Mouse (Mus musculus) MEL (cell line): Measurements from ENCODE around the gene Sphk2. TPM values are rescaled to one million over a fixed set of nuclear protein-coding genes. Genes with fewer than 3 reads are reported as not detected.

Experiments used
- DNase-seq: peaks from one replicate; pipeline ENCODE4 v3.0.0; 2011; ENCODE audit warnings: low read depth, low spot score
- H3K27ac ChIP-seq: 2 replicates; pipeline ENCODE4 v1.5.1; 2012; ENCODE audit warnings: low read depth, mild to moderate bottlenecking, control low read depth, low read length, moderate library complexity; ENCODE audit not compliant: control insufficient read depth
- H3K27me3 ChIP-seq, 2 experiments: fragments of 150-350 bp in 1 of 2; sonication (generic) in 1 of 2; 2 replicates each; pipeline ENCODE4 v1.6.1; 2012; ENCODE audit warnings: low read length in 2 of 2, mild to moderate bottlenecking in 2 of 2, improper control_type of control experiment in 1 of 2, moderate library complexity in 1 of 2; ENCODE audit not compliant: insufficient read depth in 2 of 2, control insufficient read depth in 1 of 2
- H3K36me3 ChIP-seq, 2 experiments: 2 replicates each; pipeline ENCODE4 v1.6.1; 2012 to 2014; ENCODE audit warnings: low read length in 2 of 2, improper control_type of control experiment in 1 of 2, inconsistent platforms in 1 of 2, mild to moderate bottlenecking in 1 of 2; ENCODE audit not compliant: insufficient read depth in 2 of 2, control insufficient read depth in 1 of 2
- H3K4me1 ChIP-seq, 2 experiments: fragments of 150-350 bp in 1 of 2; sonication (generic) in 1 of 2; 2 replicates each; pipeline ENCODE4 v1.6.1; 2012; ENCODE audit warnings: low read length in 2 of 2, improper control_type of control experiment in 1 of 2, mild to moderate bottlenecking in 1 of 2; ENCODE audit not compliant: insufficient read depth in 2 of 2, control insufficient read depth in 1 of 2
- H3K4me3 ChIP-seq, 2 experiments: fragments of 150-350 bp in 1 of 2; sonication (generic) in 1 of 2; 2 replicates each; pipeline ENCODE4 v1.5.1; 2012; ENCODE audit warnings: low read depth in 2 of 2, low read length in 2 of 2, mild to moderate bottlenecking in 2 of 2, moderate library complexity in 2 of 2, control low read depth in 1 of 2, improper control_type of control experiment in 1 of 2; ENCODE audit not compliant: control insufficient read depth in 1 of 2, insufficient read depth in 1 of 2
- H3K79me2 ChIP-seq: 2 replicates; pipeline ENCODE4 v1.6.1; 2012; ENCODE audit warnings: mild to moderate bottlenecking, low read length, moderate library complexity; ENCODE audit not compliant: control insufficient read depth, poor library complexity, insufficient read depth
- H3K9ac ChIP-seq: 2 replicates; pipeline ENCODE4 v1.6.1; 2012; ENCODE audit warnings: low read depth, mild to moderate bottlenecking, control low read depth, low read length, moderate library complexity; ENCODE audit not compliant: control insufficient read depth, poor library complexity, severe bottlenecking
- H3K9me3 ChIP-seq: fragments of 150-350 bp; sonication (generic); replicated peaks from 2 replicates; pipeline ENCODE4 v1.6.1; 2012; ENCODE audit warnings: mild to moderate bottlenecking, low read length, improper control_type of control experiment, moderate library complexity; ENCODE audit not compliant: insufficient read depth
- BHLHE40 ChIP-seq: IDR thresholded peaks from 2 replicates; pipeline ENCODE4 v1.6.1; 2012; ENCODE audit warnings: low read depth, mild to moderate bottlenecking, inconsistent platforms, low read length, improper control_type of control experiment, borderline replicate concordance
- CHD1 ChIP-seq: IDR thresholded peaks from 2 replicates; pipeline ENCODE4 v1.6.1; 2012; ENCODE audit warnings: low read depth, mild to moderate bottlenecking, inconsistent platforms, low read length, improper control_type of control experiment
- CTCF ChIP-seq, 3 experiments: IDR thresholded peaks in 2 of 3; conservative IDR thresholded peaks in 1 of 3; 2 replicates each; pipeline ENCODE4 v1.5.1; 2011 to 2012; ENCODE audit warnings: low read length in 3 of 3, low read depth in 2 of 3, mild to moderate bottlenecking in 2 of 3, improper control_type of control experiment in 1 of 3, inconsistent platforms in 1 of 3, mixed read lengths in 1 of 3, moderate library complexity in 1 of 3; ENCODE audit not compliant: control insufficient read depth in 1 of 3, insufficient read depth in 1 of 3, poor library complexity in 1 of 3, severe bottlenecking in 1 of 3
- E2F4 ChIP-seq: IDR thresholded peaks from 2 replicates; pipeline ENCODE4 v1.6.1; 2011; ENCODE audit warnings: low read depth, low read length, improper control_type of control experiment, borderline replicate concordance
- ELF1 ChIP-seq: IDR thresholded peaks from 2 replicates; pipeline ENCODE4 v1.6.1; 2014; ENCODE audit warnings: low read depth, mild to moderate bottlenecking, inconsistent platforms, low read length, improper control_type of control experiment, moderate library complexity
- EP300 ChIP-seq, 2 experiments: IDR thresholded peaks; 2 replicates each; pipeline ENCODE4 v1.6.1; 2011; ENCODE audit warnings: improper control_type of control experiment in 2 of 2, low read length in 2 of 2, low read depth in 1 of 2, mild to moderate bottlenecking in 1 of 2
- JUND ChIP-seq: IDR thresholded peaks from 2 replicates; pipeline ENCODE4 v1.6.1; 2011; ENCODE audit warnings: low read depth, mild to moderate bottlenecking, improper control_type of control experiment, low read length
- MEF2A ChIP-seq: IDR thresholded peaks from 2 replicates; pipeline ENCODE4 v1.6.1; 2014; ENCODE audit warnings: low read depth, mild to moderate bottlenecking, inconsistent platforms, low read length, improper control_type of control experiment; ENCODE audit not compliant: poor library complexity, insufficient replicate concordance, severe bottlenecking; ENCODE audit errors: extremely low read depth
- MXI1 ChIP-seq: IDR thresholded peaks from 2 replicates; pipeline ENCODE4 v1.6.1; 2011; ENCODE audit warnings: mild to moderate bottlenecking, low read depth, low read length, improper control_type of control experiment
- MYB ChIP-seq: IDR thresholded peaks from 2 replicates; pipeline ENCODE4 v1.6.1; 2011; ENCODE audit warnings: mild to moderate bottlenecking, low read depth, low read length, improper control_type of control experiment
- MYC ChIP-seq: IDR thresholded peaks from 2 replicates; pipeline ENCODE4 v1.6.1; 2011; ENCODE audit warnings: low read depth, mild to moderate bottlenecking, low read length, improper control_type of control experiment, moderate library complexity
- POLR2A ChIP-seq, 2 experiments: IDR thresholded peaks; 2 replicates each; pipeline ENCODE4 v1.6.1; 2011 to 2012; ENCODE audit warnings: low read length in 2 of 2, mild to moderate bottlenecking in 2 of 2, control low read depth in 1 of 2, improper control_type of control experiment in 1 of 2, low read depth in 1 of 2, moderate library complexity in 1 of 2; ENCODE audit not compliant: control insufficient read depth in 1 of 2, insufficient read depth in 1 of 2, poor library complexity in 1 of 2
- POLR2AphosphoS5 ChIP-seq: IDR thresholded peaks from 2 replicates; pipeline ENCODE4 v1.6.1; 2012; ENCODE audit warnings: low read depth, borderline replicate concordance, mild to moderate bottlenecking, inconsistent platforms, low read length, moderate library complexity, mixed read lengths
- RAD21 ChIP-seq: IDR thresholded peaks from 2 replicates; pipeline ENCODE4 v1.6.1; 2011; ENCODE audit warnings: mild to moderate bottlenecking, low read depth, low read length, improper control_type of control experiment
- SMC3 ChIP-seq: IDR thresholded peaks from 2 replicates; pipeline ENCODE4 v1.6.1; 2011; ENCODE audit warnings: low read depth, low read length, improper control_type of control experiment
- TAL1 ChIP-seq: IDR thresholded peaks from 2 replicates; pipeline ENCODE4 v1.6.1; 2012; ENCODE audit warnings: mild to moderate bottlenecking, inconsistent platforms, low read length, moderate library complexity, mixed read lengths
- TBP ChIP-seq: IDR thresholded peaks from 2 replicates; pipeline ENCODE4 v1.8.0; 2011; ENCODE audit warnings: low read depth, low read length, improper control_type of control experiment
- ZC3H11A ChIP-seq: IDR thresholded peaks from 2 replicates; pipeline ENCODE4 v1.6.1; 2012; ENCODE audit warnings: low read depth, mild to moderate bottlenecking, inconsistent platforms, low read length, improper control_type of control experiment
- ZKSCAN1 ChIP-seq: IDR thresholded peaks from 2 replicates; pipeline ENCODE4 v1.6.1; 2012; ENCODE audit warnings: low read depth, mild to moderate bottlenecking, inconsistent platforms, low read length, improper control_type of control experiment, moderate library complexity
- ZMIZ1 ChIP-seq: IDR thresholded peaks from 2 replicates; pipeline ENCODE4 v1.6.1; 2012; ENCODE audit warnings: low read depth, mild to moderate bottlenecking, inconsistent platforms, low read length, improper control_type of control experiment, moderate library complexity
- polyA plus RNA-seq, 2 experiments: library from polyadenylated mRNA; stranded (reverse) in 1 of 2; unstranded in 1 of 2; fragments of >175 nt in 1 of 2; fragments of >200 nt in 1 of 2; gene quantifications; 2 replicates each; pipeline versions ENCODE4 v1.2.1 to v1.2.4; 2012; ENCODE audit warnings: low replicate concordance in 2 of 2, low read depth in 1 of 2; ENCODE audit not compliant: insufficient read length in 2 of 2, insufficient read depth in 1 of 2, missing spikeins in 1 of 2
- total RNA-seq: library from RNA; depleted of rRNA; stranded (reverse); fragments of 300-350 nt; gene quantifications from 2 replicates; pipeline ENCODE4 v1.2.3, GENCODE M21; 2012

The Sphk2 gene
- total and polyA plus RNA-seq, 3 experiments: 21.0 to 40.2 TPM; not detected in 1

- no peaks in the 10 kb centered on the region for H3K9me3 ChIP-seq
- H3K79me2 ChIP-seq: no peaks in the 10 kb centered on the region
- no peaks in the 10 kb centered on the region for H3K27me3 ChIP-seq
- H3K36me3 ChIP-seq: no peaks in the 10 kb centered on the region
- H3K4me1 ChIP-seq: no peaks in the 10 kb centered on the region
- H3K27ac ChIP-seq: no peak overlapping the region
- no peak for TF ChIP-seq ZC3H11A
- TF ChIP-seq EP300 (IDR thresholded peaks at IDR 0.05; ENCODE audit: low read depth in 1 of 2, low read length in 2 of 2): no peak
- TF ChIP-seq JUND: no peak
- TF ChIP-seq MXI1: no peak
- TF ChIP-seq POLR2AphosphoS5: no peak
- TF ChIP-seq ELF1: no peak
- TF ChIP-seq E2F4: no peak
- TF ChIP-seq SMC3: no peak
- TF ChIP-seq POLR2A (IDR thresholded peaks at IDR 0.05; ENCODE audit: control insufficient read depth in 1 of 2, insufficient read depth in 1 of 2, low read depth in 1 of 2, low read length in 2 of 2, poor library complexity in 1 of 2): no peak
- no peak for TF ChIP-seq ZMIZ1
- TF ChIP-seq ZKSCAN1: no peak
- no peak for TF ChIP-seq TBP
- TF ChIP-seq TAL1: no peak
- TF ChIP-seq RAD21: no peak
- no peak for TF ChIP-seq CHD1
- no peak for TF ChIP-seq MYC
- no peak for TF ChIP-seq BHLHE40
- TF ChIP-seq MEF2A: no peak
- no peak for TF ChIP-seq MYB
- no peak for TF ChIP-seq CTCF (IDR thresholded peaks at IDR 0.05 in 2 of 3, conservative IDR thresholded peaks at IDR 0.05 in 1 of 3; ENCODE audit: control insufficient read depth in 1 of 3, insufficient read depth in 1 of 3, low read depth in 2 of 3, low read length in 3 of 3, poor library complexity in 1 of 3, severe bottlenecking in 1 of 3)
- no peak overlapping the region for H3K4me3 ChIP-seq
- no peak for DNase-seq
- H3K9ac ChIP-seq: no peak overlapping the region
Measured at GRCm38 (mm10) chr7:45733477-45733876, 15.7 kb upstream of the Sphk2 start.

GRCm38 (mm10) chr7:45730727-45731431, 13.1 kb upstream of the Sphk2 start:
- Histone ChIP-seq H3K9ac (no peak overlapping the region), H3K4me3 (no peak overlapping the region), H3K79me2 (no peaks in the 10 kb centered on the region), H3K9me3 (no peaks in the 10 kb centered on the region), H3K27ac (no peak overlapping the region), H3K4me1 (no peaks in the 10 kb centered on the region), H3K27me3 (no peaks in the 10 kb centered on the region), H3K36me3 (no peaks in the 10 kb centered on the region)
- peak; percentile 63 for DNase-seq
- TF ChIP-seq ZC3H11A: 0 out of 2 replicates have a peak, but pooled peaks have one; percentile 7
- peak; percentile 17 for TF ChIP-seq RAD21
- TF ChIP-seq SMC3: peak; percentile 50
- peak; percentile 58 to 75 (median 61) for TF ChIP-seq CTCF (IDR thresholded peaks at IDR 0.05 in 2 of 3, conservative IDR thresholded peaks at IDR 0.05 in 1 of 3; ENCODE audit: control insufficient read depth in 1 of 3, insufficient read depth in 1 of 3, low read depth in 2 of 3, low read length in 3 of 3, poor library complexity in 1 of 3, severe bottlenecking in 1 of 3)
- TF ChIP-seq ELF1: no peak
- no peak for TF ChIP-seq CHD1
